7 mouse cellular contexts compared by ENCODE assay signal in genomic region chr16:16212723-16213078, GRCm38 (mm10). TPM values are rescaled to one million over a fixed set of nuclear protein-coding genes. Genes with fewer than 3 reads are reported as not detected.
DNase-seq lines count a peak whose midpoint lies in the region; ATAC-seq and TF ChIP-seq lines count a peak whose summit lies in the region.

No protein-coding gene starts in this region.

- no peak overlapping the region for H3K27ac ChIP-seq in forebrain, embryonic 11.5 days (ENCODE audit: low read depth, low read length)
- H3K27ac ChIP-seq in neural tube, embryonic 13.5 days (replicated peaks), result no peak overlapping the region

- DNase-seq in lung, adult 2 months, result no peak
- DNase-seq in lung, postnatal 25 days (ENCODE audit: low spot score), result no peak
- no peak for DNase-seq in forebrain, embryonic 11.5 days (ENCODE audit: low spot score)
- DNase-seq in layer of hippocampus, adult 9-11 months, result peak; percentile 47
- no peak for DNase-seq in B cell, adult 2 months

- H3K4me1 ChIP-seq in lung, adult 2 months (ENCODE audit: control insufficient read depth, insufficient read depth, low read length), result peaks cover 4% of the 10 kb centered on the region; the same call in 1 of the 2 replicates
- H3K4me1 ChIP-seq in forebrain, embryonic 11.5 days (replicated peaks; ENCODE audit: control insufficient read depth, insufficient read depth, low read length), result no peaks in the 10 kb centered on the region
- peaks cover 11% of the 10 kb centered on the region; the same call in 1 of the 2 replicates for H3K4me1 ChIP-seq in neural tube, embryonic 13.5 days (replicated peaks)

- ATAC-seq in forebrain, embryonic 11.5 days (replicated peaks; ENCODE audit: low FRiP score), result no peak
- 0 out of 2 replicates have a peak, but pooled peaks have one; percentile 12 for ATAC-seq in neural tube, embryonic 13.5 days (ENCODE audit: low read depth)
- no peak for ATAC-seq in activated CD4-positive, CD25-positive, alpha-beta regulatory T cell, adult 4 months

- no peak for TF ChIP-seq CTCF in lung, adult 2 months (IDR thresholded peaks at IDR 0.05; ENCODE audit: insufficient read depth, low read length)

- H3K36me3 ChIP-seq in forebrain, embryonic 11.5 days (ENCODE audit: control insufficient read depth, insufficient read depth, low read length), result no peaks in the 10 kb centered on the region
- no peaks in the 10 kb centered on the region for H3K36me3 ChIP-seq in neural tube, embryonic 13.5 days

- WGBS in lung, adult 2 months, result 11% methylated on average over 7 of the region's 7 CpGs
- 22% methylated on average over 7 of the region's 7 CpGs for WGBS in forebrain, embryonic 11.5 days
- WGBS in neural tube, embryonic 13.5 days, result 19% methylated on average over 7 of the region's 7 CpGs

- H3K4me3 ChIP-seq in lung, adult 2 months (replicated peaks; ENCODE audit: extremely low read depth, low read depth, low read length), result peak overlapping the region; percentile 33
- peak overlapping the region; percentile 63 for H3K4me3 ChIP-seq in forebrain, embryonic 11.5 days (ENCODE audit: low read depth, low read length)
- H3K4me3 ChIP-seq in neural tube, embryonic 13.5 days, result peak overlapping the region; percentile 76

- peaks cover 13% of the 10 kb centered on the region for H3K27me3 ChIP-seq in forebrain, embryonic 11.5 days (ENCODE audit: control insufficient read depth, insufficient read depth, low read length)
- peaks cover 32% of the 10 kb centered on the region for H3K27me3 ChIP-seq in neural tube, embryonic 13.5 days

- no peak overlapping the region for H3K9ac ChIP-seq in forebrain, embryonic 11.5 days (ENCODE audit: low read length)
- H3K9ac ChIP-seq in neural tube, embryonic 13.5 days, result peak overlapping the region; percentile 74; the same call in 1 of the 2 replicates

- H3K9me3 ChIP-seq in forebrain, embryonic 11.5 days (ENCODE audit: control insufficient read depth, low read length), result no peaks in the 10 kb centered on the region
- no peaks in the 10 kb centered on the region for H3K9me3 ChIP-seq in neural tube, embryonic 13.5 days

- peak overlapping the region; percentile 99 for H3K4me2 ChIP-seq in forebrain, embryonic 11.5 days (ENCODE audit: low read depth, low read length, severe bottlenecking)
- H3K4me2 ChIP-seq in neural tube, embryonic 13.5 days, result peak overlapping the region; percentile 100

- TF ChIP-seq POLR2A in lung, adult 2 months (IDR thresholded peaks at IDR 0.05; ENCODE audit: borderline replicate concordance, extremely low read depth, low read depth, low read length), result no peak

RNA-seq across cellular contexts. Expression of gene Pkp2, which starts 0.4 kb away (rescaled TPM):
- polyA plus RNA-seq in lung, adult 2 months (2012; rRNA removed), result 24.9 and 30.3 TPM in 2 replicates
- 4.0 and 4.4 TPM in 2 replicates for polyA plus RNA-seq in forebrain, embryonic 11.5 days (2014; fragmentation: Nextera tagmentation; extraction: Ambion mirVana)
- 1.6 and 2.1 TPM in 2 replicates for polyA plus RNA-seq in neural tube, embryonic 13.5 days (2015; fragmentation: Nextera tagmentation; extraction: Ambion mirVana)
- under 1 TPM in 1 of 2 experiments, not detected in 1; 0.29 TPM for polyA plus RNA-seq in activated CD4-positive, CD25-positive, alpha-beta regulatory T cell, adult 4 months (2017; shearing (Covaris generic))
